Mouse (Mus musculus) forebrain, embryonic 16.5 days (tissue): ENCODE measurements around the gene Atg7. TPM values are rescaled to one million over a fixed set of nuclear protein-coding genes. Genes with fewer than 3 reads are reported as not detected.

ENCODE experiments used
- ATAC-seq: fragments of 200-750 bp; cut with Nextera tagmentation; 2 replicates; pipeline ENCODE4 v1.8.0; 2017; ENCODE audit warnings: mild to moderate bottlenecking, moderate library complexity
- H3K27ac ChIP-seq: fragments of 300-500 bp; sonication (generic); 2 replicates; pipeline ENCODE4 v1.5.1; 2014; ENCODE audit warnings: low read length, control low read depth
- H3K27me3 ChIP-seq: fragments of 300-500 bp; sonication (generic); replicated peaks from 2 replicates; pipeline ENCODE4 v1.6.1; 2014; ENCODE audit warnings: low read length; ENCODE audit not compliant: control insufficient read depth, insufficient read depth
- H3K36me3 ChIP-seq: fragments of 300-500 bp; sonication (generic); 2 replicates; pipeline ENCODE4 v1.6.1; 2014; ENCODE audit not compliant: control insufficient read depth, insufficient read depth
- H3K4me1 ChIP-seq: fragments of 300-500 bp; sonication (generic); replicated peaks from 2 replicates; pipeline ENCODE4 v1.6.1; 2014; ENCODE audit warnings: low read length; ENCODE audit not compliant: control insufficient read depth, insufficient read depth
- H3K4me2 ChIP-seq: fragments of 300-500 bp; sonication (generic); 2 replicates; pipeline ENCODE4 v1.6.1; 2014; ENCODE audit warnings: mild to moderate bottlenecking, low read length, control low read depth
- H3K4me3 ChIP-seq: fragments of 300-500 bp; sonication (generic); replicated peaks from 2 replicates; pipeline ENCODE4 v1.5.1; 2014; ENCODE audit warnings: mild to moderate bottlenecking, low read length, control low read depth
- H3K9ac ChIP-seq: fragments of 300-500 bp; sonication (generic); replicated peaks from 2 replicates; pipeline ENCODE4 v1.6.1; 2014; ENCODE audit warnings: low read depth, low read length, control low read depth
- H3K9me3 ChIP-seq: fragments of 300-500 bp; sonication (generic); 2 replicates; pipeline ENCODE4 v1.6.1; 2016; ENCODE audit warnings: low read length; ENCODE audit not compliant: control insufficient read depth
- WGBS: fragments of 180-500 bp; shearing (Covaris S2); extraction: QIAGEN DNeasy Blood & Tissue Kit; methylation state at CpG from one replicate; pipeline ENCODE4 v1.1.7; 2014; 5-methylcytosine and 5-hydroxymethylcytosine counted together
- polyA plus RNA-seq: library from polyadenylated mRNA; unstranded; fragments of >200 nt; fragmentation: Nextera tagmentation; extraction: Ambion mirVana; gene quantifications from 2 replicates; pipeline ENCODE4 v1.2.1, GENCODE M21; 2015

Atg7 gene
- polyA plus RNA-seq, 1 experiment from 2014 or later = 23.2 TPM

GRCm38 (mm10) chr6:114890411-114891115, 247.7 kb downstream of the Atg7 start:
- H3K27me3 ChIP-seq = no peaks in the 10 kb centered on the region
- H3K4me3 ChIP-seq = no peak overlapping the region
- H3K27ac ChIP-seq = peak overlapping the region; percentile 71
- no peaks in the 10 kb centered on the region for H3K36me3 ChIP-seq
- peaks cover 56% of the 10 kb centered on the region for H3K4me1 ChIP-seq
- peak overlapping the region; percentile 40 for H3K4me2 ChIP-seq
- no peak overlapping the region for H3K9ac ChIP-seq
- ATAC-seq = peak; percentile 53
- H3K9me3 ChIP-seq = no peaks in the 10 kb centered on the region
- WGBS = 22% methylated on average over 19 of the region's 19 CpGs

DNA sequence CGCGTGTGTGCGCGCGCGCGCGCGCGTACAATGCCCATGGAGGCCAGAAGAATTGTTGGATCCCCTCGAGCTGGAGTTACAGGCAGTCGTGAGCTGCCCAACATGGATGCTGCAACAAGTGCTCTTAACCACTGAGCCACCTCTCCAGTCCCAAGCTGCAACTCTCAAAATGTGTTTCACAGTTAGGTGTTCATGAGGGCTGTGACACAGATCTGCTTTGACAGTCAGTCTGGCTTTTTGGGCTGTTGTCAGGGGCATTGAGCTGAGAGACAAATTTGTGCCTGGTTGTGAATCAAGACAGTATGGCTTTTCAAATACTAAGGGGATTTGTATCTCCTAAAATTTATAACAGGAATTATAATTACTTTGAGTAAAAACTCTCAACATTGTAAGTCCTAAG, 248.4 kb downstream of the Atg7 start:
- ATAC-seq = no peak
- Histone ChIP-seq H3K27me3 (no peaks in the 10 kb centered on the region), H3K4me1 (peaks cover 53% of the 10 kb centered on the region), H3K27ac (peak overlapping the region; percentile 37), H3K4me3 (no peak overlapping the region), H3K36me3 (no peaks in the 10 kb centered on the region), H3K9me3 (no peaks in the 10 kb centered on the region), H3K4me2 (no peak overlapping the region; the same call in 1 of the 2 replicates), H3K9ac (no peak overlapping the region)
- 65% methylated on average over 12 of the region's 12 CpGs for WGBS

DNA sequence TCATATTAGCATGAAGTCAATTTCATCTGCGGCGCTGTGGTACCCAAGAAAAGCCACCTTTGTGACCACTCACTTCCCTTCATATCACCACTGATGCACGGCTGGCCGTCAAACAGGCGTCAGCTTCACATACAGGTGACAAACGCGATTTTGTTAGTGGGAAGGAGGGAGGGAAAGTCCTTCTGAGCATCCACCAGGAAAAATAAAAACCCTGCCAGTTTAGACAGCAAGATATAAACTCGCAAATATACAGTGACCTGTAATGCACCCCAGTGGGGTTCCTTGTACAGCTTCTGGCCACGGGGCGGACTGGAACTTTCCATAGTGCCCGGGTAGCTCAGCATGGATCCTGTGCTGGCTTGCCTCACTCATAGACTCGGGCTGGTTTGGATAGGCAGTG, 248.9 kb downstream of the Atg7 start:
- H3K36me3 ChIP-seq = no peaks in the 10 kb centered on the region
- H3K27ac ChIP-seq = peak overlapping the region; percentile 56
- no peak overlapping the region for H3K9ac ChIP-seq
- 44% methylated on average over 12 of the region's 12 CpGs for WGBS
- peaks cover 53% of the 10 kb centered on the region for H3K4me1 ChIP-seq
- H3K9me3 ChIP-seq = no peaks in the 10 kb centered on the region
- H3K27me3 ChIP-seq = no peaks in the 10 kb centered on the region
- no peak overlapping the region for H3K4me2 ChIP-seq
- ATAC-seq = no peak
- H3K4me3 ChIP-seq = no peak overlapping the region

DNA sequence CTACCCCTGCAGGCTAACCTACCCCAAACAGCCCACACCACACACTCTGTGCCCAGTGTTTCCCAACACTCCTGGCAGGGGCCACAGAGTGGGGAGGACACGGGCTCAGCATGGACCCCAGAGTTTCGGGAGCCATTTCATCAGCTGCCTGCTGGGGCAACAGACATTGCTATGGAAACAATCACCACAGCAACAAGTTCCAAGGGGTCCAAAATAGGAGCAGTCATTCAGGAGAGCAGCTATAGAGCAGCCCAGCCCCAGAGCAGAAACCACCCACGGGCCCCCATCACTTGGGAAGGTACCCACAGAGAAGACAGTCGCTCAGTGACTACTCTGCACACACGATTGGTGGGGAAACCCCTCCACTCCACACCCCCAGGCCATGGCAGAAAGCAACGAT, 249.5 kb downstream of the Atg7 start:
- no peaks in the 10 kb centered on the region for H3K9me3 ChIP-seq
- H3K4me2 ChIP-seq = peak overlapping the region; percentile 15
- WGBS = 3% methylated on average over 6 of the region's 6 CpGs
- peak; percentile 66 for ATAC-seq
- H3K27me3 ChIP-seq = no peaks in the 10 kb centered on the region
- H3K27ac ChIP-seq = peak overlapping the region; percentile 56
- H3K9ac ChIP-seq = no peak overlapping the region
- H3K4me1 ChIP-seq = peaks cover 52% of the 10 kb centered on the region
- H3K4me3 ChIP-seq = no peak overlapping the region
- H3K36me3 ChIP-seq = no peaks in the 10 kb centered on the region

DNA sequence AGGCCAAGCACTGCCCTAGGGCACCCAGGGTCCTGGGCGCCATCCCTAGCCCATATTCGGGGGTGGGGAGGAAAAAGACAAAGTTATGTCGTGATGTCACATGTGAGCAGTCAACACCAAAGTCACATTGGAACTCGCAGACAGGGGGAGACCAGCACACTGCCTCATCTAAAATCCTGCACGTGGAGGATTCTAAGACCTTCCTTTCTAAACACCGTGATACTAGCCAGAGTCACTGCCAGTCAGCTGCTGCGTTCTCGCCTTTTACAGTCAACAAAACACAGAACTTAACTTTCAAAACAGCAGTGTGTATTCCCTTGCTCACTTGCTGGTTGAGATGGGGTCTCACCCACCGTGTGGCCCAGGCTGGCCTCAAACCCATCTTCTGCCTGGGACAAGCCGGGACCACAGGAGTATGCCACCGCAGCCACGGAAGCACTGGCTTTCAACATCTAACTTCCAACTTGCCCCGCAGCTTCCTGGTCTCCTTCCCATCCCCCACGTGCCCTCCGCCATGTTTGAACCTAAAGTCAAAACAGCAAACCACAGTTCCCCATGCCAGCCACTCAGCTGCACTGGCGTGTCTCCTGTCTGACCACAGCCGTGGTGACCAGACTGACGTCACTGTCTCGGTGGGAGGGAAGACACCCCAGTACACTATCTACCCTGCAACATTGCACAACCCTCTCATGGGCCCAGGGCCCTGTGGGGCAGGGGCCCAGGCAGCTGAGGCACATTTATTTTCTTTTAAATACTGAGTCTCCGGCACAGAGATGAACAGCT, 250.7 kb downstream of the Atg7 start:
- Histone ChIP-seq H3K27ac (no peak overlapping the region), H3K4me1 (peaks cover 48% of the 10 kb centered on the region), H3K4me2 (no peak overlapping the region), H3K4me3 (no peak overlapping the region), H3K9me3 (no peaks in the 10 kb centered on the region), H3K27me3 (no peaks in the 10 kb centered on the region), H3K9ac (no peak overlapping the region), H3K36me3 (no peaks in the 10 kb centered on the region)
- no peak for ATAC-seq
- WGBS = 68% methylated on average over 20 of the region's 20 CpGs

- no peak for ATAC-seq
- Histone ChIP-seq H3K4me1 (peaks cover 41% of the 10 kb centered on the region), H3K27me3 (no peaks in the 10 kb centered on the region), H3K36me3 (no peaks in the 10 kb centered on the region), H3K9ac (no peak overlapping the region), H3K4me3 (no peak overlapping the region), H3K27ac (no peak overlapping the region), H3K4me2 (no peak overlapping the region), H3K9me3 (no peaks in the 10 kb centered on the region)
- 90% methylated on average over 4 of the region's 4 CpGs for WGBS
Observed at GRCm38 (mm10) chr6:114894548-114895106, 251.7 kb downstream of the Atg7 start.

DNA sequence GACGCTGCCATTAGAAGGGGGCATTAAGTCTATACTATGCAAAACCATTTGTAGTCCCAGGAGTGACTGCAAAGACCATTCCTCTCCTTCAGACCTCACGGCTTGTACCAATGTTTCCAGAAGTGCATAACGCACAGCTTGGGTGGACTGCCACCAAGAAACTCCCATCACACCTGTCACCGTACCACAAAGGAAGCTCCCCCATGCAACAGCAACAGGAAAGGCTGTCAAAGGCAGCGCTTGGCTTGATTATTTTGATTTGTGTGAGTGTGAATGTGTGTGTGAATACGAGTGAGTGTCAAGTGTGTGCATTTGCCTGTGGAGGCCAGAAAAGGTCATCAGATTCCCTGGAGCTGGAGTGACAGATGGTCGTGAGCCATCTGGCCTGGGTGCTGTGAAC, 252.3 kb downstream of the Atg7 start:
- no peak overlapping the region for H3K4me2 ChIP-seq
- no peaks in the 10 kb centered on the region for H3K36me3 ChIP-seq
- H3K4me1 ChIP-seq = peaks cover 42% of the 10 kb centered on the region
- H3K9ac ChIP-seq = no peak overlapping the region
- no peaks in the 10 kb centered on the region for H3K9me3 ChIP-seq
- no peak overlapping the region for H3K4me3 ChIP-seq
- H3K27ac ChIP-seq = no peak overlapping the region
- no peak for ATAC-seq
- H3K27me3 ChIP-seq = no peaks in the 10 kb centered on the region
- 87% methylated on average over 7 of the region's 7 CpGs for WGBS

- H3K4me1 ChIP-seq = peaks cover 39% of the 10 kb centered on the region
- 54% methylated on average over 2 of the region's 2 CpGs for WGBS
Observed at GRCm38 (mm10) chr6:114896281-114896680, 253.4 kb downstream of the Atg7 start.

GRCm38 (mm10) chr6:114898949-114899348, 256.1 kb downstream of the Atg7 start:
- no peaks in the 10 kb centered on the region for H3K36me3 ChIP-seq
- peaks cover 30% of the 10 kb centered on the region for H3K4me1 ChIP-seq
- no peak for ATAC-seq
- H3K4me2 ChIP-seq = no peak overlapping the region
- H3K4me3 ChIP-seq = no peak overlapping the region
- no peak overlapping the region for H3K9ac ChIP-seq
- H3K27me3 ChIP-seq = no peaks in the 10 kb centered on the region
- no peaks in the 10 kb centered on the region for H3K9me3 ChIP-seq
- H3K27ac ChIP-seq = no peak overlapping the region
- WGBS = 95% methylated on average over 4 of the region's 4 CpGs

More at GRCm38 (mm10) chr6:114896281-114896680, 253.4 kb downstream of the Atg7 start:
- H3K4me2 ChIP-seq = no peak overlapping the region
- H3K9me3 ChIP-seq = no peaks in the 10 kb centered on the region
- no peak overlapping the region for H3K4me3 ChIP-seq
- no peak overlapping the region for H3K9ac ChIP-seq
- H3K36me3 ChIP-seq = no peaks in the 10 kb centered on the region
- H3K27ac ChIP-seq = no peak overlapping the region
- no peaks in the 10 kb centered on the region for H3K27me3 ChIP-seq
- ATAC-seq = no peak
